Mouse (Mus musculus) liver, adult (tissue): ENCODE data around the gene 2310007B03Rik.

ENCODE experiments used
- GATA4 ChIP-seq: IDR thresholded peaks from 2 replicates; pipeline ENCODE4 v1.6.1; 2014; ENCODE audit warnings: mild to moderate bottlenecking, low read length; ENCODE audit not compliant: insufficient replicate concordance

2310007B03Rik gene

DNA sequence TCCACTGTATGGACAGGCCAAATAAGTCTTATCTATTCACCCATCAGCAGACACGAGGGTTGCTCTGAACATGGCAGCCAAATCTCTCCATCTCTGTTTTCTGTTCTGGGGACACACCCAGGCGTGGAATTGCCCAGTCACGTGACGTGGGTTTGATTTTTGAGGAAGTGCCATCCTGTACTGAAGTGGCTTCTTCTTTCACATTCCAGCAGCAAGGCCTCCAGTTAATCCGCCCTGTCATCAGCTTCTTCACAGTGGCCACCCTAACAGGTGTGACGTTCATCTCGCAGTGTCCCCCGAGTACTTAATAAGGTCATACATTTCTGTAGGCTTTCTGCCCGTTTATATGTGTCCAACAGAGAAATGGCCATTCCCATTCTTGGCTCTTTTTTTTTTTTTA is 4.7 kb upstream of the 2310007B03Rik start:
- no peak for TF ChIP-seq GATA4

DNA sequence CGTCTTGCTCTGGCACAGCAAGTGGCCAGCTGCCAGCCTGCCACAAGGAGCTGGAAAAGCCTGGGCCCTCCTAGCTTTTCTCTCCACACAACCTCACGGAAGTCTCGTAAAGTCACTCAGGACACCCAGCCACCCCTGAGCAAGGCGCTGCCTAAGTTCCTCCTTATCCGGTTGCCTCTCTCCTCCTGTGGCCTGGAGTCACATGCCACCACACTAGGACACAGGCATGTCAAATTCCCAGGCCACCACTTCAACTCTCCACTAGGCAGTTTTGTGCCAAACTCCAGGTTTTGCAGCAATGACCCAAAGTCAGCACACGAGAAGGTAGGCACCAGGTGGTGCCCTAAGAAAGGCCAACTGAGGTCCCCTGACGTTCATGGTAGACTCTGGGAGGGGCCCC is 1.8 kb upstream of the 2310007B03Rik start:
- TF ChIP-seq GATA4 = no peak

DNA sequence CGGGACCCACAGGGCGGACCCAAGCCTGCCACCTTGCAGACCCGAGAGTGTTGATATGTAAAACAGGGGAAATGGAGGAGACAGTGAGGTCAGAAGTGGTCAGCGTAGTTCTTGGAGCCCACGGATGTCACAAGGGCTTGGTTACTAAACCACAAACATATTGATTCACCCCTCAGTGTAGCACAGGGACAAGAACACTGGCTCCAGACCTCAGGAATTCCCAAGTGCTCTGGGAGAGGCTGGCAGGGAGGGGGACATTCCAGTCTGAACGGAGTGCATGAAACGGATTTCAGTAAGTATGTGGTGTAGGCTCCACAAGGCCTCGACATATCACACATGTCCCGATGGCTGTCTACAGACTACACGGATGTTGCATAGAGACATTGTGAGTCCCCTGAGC is 1.2 kb upstream of the 2310007B03Rik start:
- TF ChIP-seq GATA4 = no peak

GRCm38 (mm10) chr1:93161350-93161749 is 602 bp upstream of the 2310007B03Rik start:
- no peak for TF ChIP-seq GATA4

DNA sequence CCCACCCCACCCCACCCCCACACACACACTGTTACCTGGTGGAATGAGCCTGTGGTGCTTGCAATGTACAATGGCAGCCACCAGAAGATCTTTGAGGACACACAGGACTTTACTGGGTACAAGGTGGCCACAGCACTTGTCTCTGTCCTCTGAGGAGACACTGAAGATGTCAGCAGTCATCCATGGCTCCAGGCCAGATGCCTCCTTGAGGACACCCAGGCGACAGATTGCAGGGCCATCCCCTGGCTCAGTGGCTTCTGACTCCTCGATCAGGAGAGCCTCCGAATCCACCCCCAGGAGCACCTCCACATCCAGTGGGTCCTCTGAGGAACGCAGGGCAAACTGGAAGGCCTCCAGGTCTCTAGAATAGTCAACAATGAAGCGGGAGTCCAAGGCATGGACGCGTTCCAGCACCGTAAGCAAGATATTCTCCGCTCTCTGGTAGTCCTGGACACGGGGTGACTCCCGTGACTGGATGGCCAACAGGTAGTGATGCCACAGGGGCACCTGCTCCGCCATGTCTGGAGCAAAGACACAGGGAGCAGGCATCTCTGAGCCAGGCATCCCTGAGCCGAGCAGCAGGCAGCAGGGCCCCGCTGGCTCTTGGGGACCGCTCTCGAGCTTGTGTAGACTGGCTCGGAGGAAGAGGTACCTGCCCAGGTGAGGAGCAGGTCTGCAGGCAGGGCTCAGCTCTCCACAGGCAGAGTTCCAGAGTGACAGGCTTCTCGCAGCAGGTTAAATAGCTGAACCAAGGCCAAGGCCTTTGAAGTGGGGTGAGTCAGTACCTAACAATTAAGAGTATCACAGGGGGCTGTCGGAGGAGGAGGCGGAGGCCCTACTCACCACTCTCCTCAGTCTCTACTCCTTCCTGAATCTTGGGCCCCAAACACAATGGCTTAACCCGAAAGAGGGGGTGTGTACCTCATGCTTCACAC is 915 bp downstream of the 2310007B03Rik start:
- TF ChIP-seq GATA4 = no peak

DNA sequence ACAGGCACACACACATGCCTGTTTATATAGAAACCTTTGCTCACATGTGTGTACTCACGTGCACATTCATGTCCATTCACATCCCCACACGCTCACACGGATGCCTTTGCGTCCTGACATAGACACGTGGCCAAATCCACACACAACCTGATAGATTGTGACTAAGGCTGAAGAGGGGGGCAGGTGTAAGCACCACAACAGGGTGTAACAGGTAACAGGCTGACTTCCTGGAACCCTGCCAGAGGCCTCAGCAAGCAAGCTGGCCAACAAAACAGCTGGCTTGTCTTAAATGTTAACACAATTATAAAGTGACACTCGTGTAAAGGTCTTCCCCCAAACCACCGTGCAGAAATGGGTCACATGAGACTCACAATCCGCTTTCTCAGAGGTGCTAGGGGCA is 1.8 kb downstream of the 2310007B03Rik start:
- no peak for TF ChIP-seq GATA4

- TF ChIP-seq GATA4 = no peak
Observed at GRCm38 (mm10) chr1:93157566-93157965, 3.2 kb downstream of the 2310007B03Rik start.

DNA sequence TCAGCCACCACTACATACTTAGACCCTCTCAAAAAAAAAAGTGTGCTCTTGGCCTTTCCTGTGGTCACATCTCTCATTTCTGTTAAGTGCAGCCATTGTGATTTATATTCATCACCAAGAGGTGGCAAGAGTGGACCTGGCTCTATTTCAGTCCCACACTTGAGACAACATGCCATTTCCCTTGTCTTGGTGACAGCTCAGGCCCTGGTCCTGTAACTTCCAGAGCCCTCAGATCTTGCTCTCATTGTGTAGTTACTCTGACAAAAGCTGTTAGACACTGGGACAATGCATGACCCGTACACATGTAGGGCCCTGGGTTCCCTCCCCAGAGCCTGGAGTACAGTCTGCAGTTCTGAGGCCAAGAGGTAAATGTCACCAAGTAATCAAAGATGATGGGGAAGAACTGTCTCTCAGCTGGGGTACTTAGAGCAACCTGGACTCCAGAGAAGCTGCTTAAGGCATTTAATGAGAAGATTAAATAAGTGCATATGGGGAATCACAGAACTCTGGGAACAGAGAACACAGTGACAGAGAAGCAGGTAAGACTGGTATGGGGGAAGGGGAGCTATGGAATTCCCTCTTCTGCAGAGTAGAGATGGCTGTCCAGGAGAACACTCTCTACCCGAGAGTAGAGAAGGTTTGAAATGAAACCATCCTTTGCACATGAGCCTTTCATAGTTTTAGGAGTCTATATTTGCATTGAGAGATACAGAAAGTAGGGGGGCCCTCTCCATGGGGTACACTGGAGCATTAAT is 9.7 kb downstream of the 2310007B03Rik start:
- no peak for TF ChIP-seq GATA4

GRCm38 (mm10) chr1:93144176-93144575 is 16.6 kb downstream of the 2310007B03Rik start:
- no peak for TF ChIP-seq GATA4

DNA sequence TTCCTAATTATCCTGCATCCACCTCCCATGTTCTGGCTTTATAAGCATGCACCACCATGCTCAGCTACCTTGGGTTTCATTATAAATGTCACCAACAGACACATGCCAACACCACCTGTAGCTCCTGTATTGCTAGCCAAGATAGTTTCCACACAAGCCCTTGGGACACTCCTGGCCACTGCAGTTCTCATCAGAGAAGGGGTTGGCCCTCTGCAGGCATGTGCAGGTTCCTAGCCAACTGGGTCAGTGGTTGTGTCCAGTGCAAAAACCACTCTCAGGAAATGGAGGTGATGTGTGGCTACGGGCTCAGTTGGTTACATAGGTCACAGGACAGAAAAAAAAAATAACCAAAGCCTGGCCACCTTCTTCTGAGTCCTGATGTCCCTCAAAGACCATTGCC is 17.9 kb downstream of the 2310007B03Rik start:
- no peak for TF ChIP-seq GATA4

- TF ChIP-seq GATA4 = no peak
Observed at GRCm38 (mm10) chr1:93139713-93140112, 21.0 kb downstream of the 2310007B03Rik start.

DNA sequence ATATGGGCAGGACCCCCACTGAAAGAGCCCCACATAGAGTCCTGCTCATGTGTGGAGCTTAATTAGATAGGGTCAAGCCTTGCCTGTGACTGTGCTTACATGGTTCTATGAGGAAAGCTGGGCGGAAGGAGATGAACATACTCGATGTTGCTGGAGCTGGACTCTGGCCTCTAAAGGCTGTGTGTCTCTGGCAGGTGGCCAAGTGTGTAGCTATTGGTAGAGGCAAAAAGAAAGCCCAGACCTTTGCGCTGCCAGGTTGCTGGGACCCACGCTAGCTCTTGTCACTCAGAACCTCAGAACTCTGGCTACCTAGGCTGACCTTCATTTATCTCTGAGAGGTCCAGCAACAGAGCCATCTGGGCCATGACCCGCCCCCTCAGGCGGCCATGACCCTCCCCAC is 22.2 kb downstream of the 2310007B03Rik start:
- no peak for TF ChIP-seq GATA4

DNA sequence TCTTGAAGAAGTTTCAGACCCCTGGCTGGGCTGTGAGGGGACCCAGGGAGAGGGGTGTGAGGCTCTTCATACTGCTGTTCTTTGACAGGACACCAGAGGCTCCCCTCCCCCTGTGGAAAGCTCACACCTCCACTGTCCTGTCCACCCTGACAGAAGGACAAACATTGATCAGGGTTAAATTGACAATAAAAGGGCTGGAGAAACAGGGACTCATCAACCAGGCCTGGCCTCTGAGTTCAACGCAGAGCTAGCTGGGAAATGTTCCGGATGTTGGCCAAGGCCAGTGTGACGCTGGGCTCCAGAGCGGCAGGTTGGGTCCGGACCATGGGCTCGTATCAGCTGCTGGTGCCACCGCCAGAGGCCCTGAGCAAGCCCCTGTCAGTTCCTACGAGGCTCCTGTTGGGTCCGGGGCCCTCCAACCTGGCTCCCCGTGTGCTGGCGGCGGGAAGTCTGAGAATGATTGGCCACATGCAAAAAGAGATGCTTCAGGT is 25.7 kb downstream of the 2310007B03Rik start, which contains the start of gene Agxt:
Gene Agxt, plus strand, starts transcription at position 205 of the 491 bp plus-strand sequence.
- no peak for TF ChIP-seq GATA4

GRCm38 (mm10) chr1:93132676-93133075 is 28.1 kb downstream of the 2310007B03Rik start:
- TF ChIP-seq GATA4 = no peak; the same call in 1 of the 2 replicates

GRCm38 (mm10) chr1:93130242-93130983 is 30.3 kb downstream of the 2310007B03Rik start:
- TF ChIP-seq GATA4 = no peak
